Mouse (Mus musculus) gastrocnemius, adult 18-20 months (tissue): Measurements from ENCODE around the gene Prdm13. TPM values are rescaled to one million over a fixed set of nuclear protein-coding genes. Genes with fewer than 3 reads are reported as not detected.

Source experiments
- DNase-seq: peaks from one replicate; pipeline ENCODE4 v3.0.0; 2021; ENCODE audit warnings: low spot score
- long read RNA-seq, 2 experiments: library from polyadenylated mRNA; stranded (forward); transcript quantifications; one replicate each; pipeline ENCODE4 v2.0.0; 2021
- total RNA-seq, 2 experiments: library from RNA; stranded (reverse); gene quantifications; 2 replicates each; pipeline ENCODE4 v1.2.3; 2021

Gene Prdm13
- total RNA-seq, result not detected
- long read RNA-seq, experiment 1, result 0 reads
- long read RNA-seq, experiment 2, result 0 reads

- DNase-seq, result no peak
Measured at GRCm38 (mm10) chr4:21685595-21686091, at the start of gene Prdm13. Gene Prdm13, minus strand, starts transcription at chr4:21685963.

- DNase-seq, result peak; percentile 94
Measured at GRCm38 (mm10) chr4:21727615-21728165, 41.9 kb upstream of the Prdm13 start, which contains the start of gene Ccnc. Gene Ccnc, plus strand, starts transcription at chr4:21727701.

GRCm38 (mm10) chr4:21726912-21727614 lies 41.3 kb upstream of the Prdm13 start:
- peak; percentile 45 for DNase-seq

GRCm38 (mm10) chr4:21722752-21723334 lies 37.1 kb upstream of the Prdm13 start:
- no peak for DNase-seq

GRCm38 (mm10) chr4:21712147-21712546 lies 26.4 kb upstream of the Prdm13 start:
- peak; percentile 62 for DNase-seq

- no peak for DNase-seq
Measured at GRCm38 (mm10) chr4:21705046-21705445, 19.3 kb upstream of the Prdm13 start.

GRCm38 (mm10) chr4:21695638-21696254 lies 10.0 kb upstream of the Prdm13 start:
- DNase-seq, result no peak

GRCm38 (mm10) chr4:21690221-21690620 lies 4.5 kb upstream of the Prdm13 start:
- no peak for DNase-seq

GRCm38 (mm10) chr4:21689492-21689941 lies 3.8 kb upstream of the Prdm13 start:
- no peak for DNase-seq

- DNase-seq, result no peak
Measured at GRCm38 (mm10) chr4:21688703-21689200, 3.0 kb upstream of the Prdm13 start.

GRCm38 (mm10) chr4:21687783-21688702 lies 2.3 kb upstream of the Prdm13 start:
- no peak for DNase-seq

GRCm38 (mm10) chr4:21686934-21687333 lies 1.2 kb upstream of the Prdm13 start:
- DNase-seq, result no peak

- no peak for DNase-seq
Measured at GRCm38 (mm10) chr4:21686416-21686815, 653 bp upstream of the Prdm13 start.

- DNase-seq, result no peak
Measured at GRCm38 (mm10) chr4:21684341-21684970, 1.3 kb downstream of the Prdm13 start.

GRCm38 (mm10) chr4:21682421-21683150 lies 3.2 kb downstream of the Prdm13 start:
- DNase-seq, result no peak

- DNase-seq, result no peak
Measured at GRCm38 (mm10) chr4:21680971-21681370, 4.8 kb downstream of the Prdm13 start.

GRCm38 (mm10) chr4:21679624-21680480 lies 5.9 kb downstream of the Prdm13 start:
- DNase-seq, result no peak

- DNase-seq, result no peak
Measured at GRCm38 (mm10) chr4:21678975-21679623, 6.7 kb downstream of the Prdm13 start.
